In genomic region chr16:45392246-45392645, GRCm38 (mm10) we compare ENCODE assay signal across 23 mouse cellular contexts. TPM values are rescaled to one million over a fixed set of nuclear protein-coding genes. Genes with fewer than 3 reads are reported as not detected.
DNase-seq lines count a peak whose midpoint lies in the region; ATAC-seq and TF ChIP-seq lines count a peak whose summit lies in the region.
"Had no signal": no experiment of that assay in that cellular context is flagged by ENCODE, and none has a peak within 500 bp of the region (broad histone marks: within the 10 kb centered on the region; RNA-seq: fewer than 3 reads in every experiment).

No protein-coding gene starts in this region.

- TF ChIP-seq POLR2A in heart, adult 2 months (IDR thresholded peaks at IDR 0.05; ENCODE audit: insufficient read depth, low read depth, low read length) = no peak
- TF ChIP-seq POLR2A in CH12.LX (IDR thresholded peaks at IDR 0.05; ENCODE audit: low read depth, low read length) = no peak

- intact Hi-C loops in heart, adult 2 months (cut with DNase I) = no loop called here

- peaks cover 2% of the 10 kb centered on the region for H3K4me1 ChIP-seq in heart, adult 2 months (ENCODE audit: control insufficient read depth, insufficient read depth, low read length)
- H3K4me1 ChIP-seq in CH12.LX (ENCODE audit: control insufficient read depth in 1 of 2, insufficient read depth in 2 of 2) = peaks cover 12 to 47% of the 10 kb centered on the region in 2 experiments
- H3K4me1 ChIP-seq in intestine, embryonic 15.5 days (replicated peaks) = no peaks in the 10 kb centered on the region

- TF ChIP-seq CTCF in heart, adult 2 months (IDR thresholded peaks at IDR 0.05) = no peak
- no peak for TF ChIP-seq CTCF in CH12.LX (conservative IDR thresholded peaks at IDR 0.05 in 1 of 2, IDR thresholded peaks at IDR 0.05 in 1 of 2; ENCODE audit: low read depth in 2 of 2, low read length in 2 of 2)

- H3K9me3 ChIP-seq in CH12.LX (replicated peaks; ENCODE audit: low read length) = no peaks in the 10 kb centered on the region
- H3K9me3 ChIP-seq in intestine, embryonic 15.5 days = no peaks in the 10 kb centered on the region
- H3K9me3 ChIP-seq: G1E had no signal

- no peaks in the 10 kb centered on the region; the same call in 1 of the 2 replicates for H3K79me2 ChIP-seq in heart, adult 2 months (replicated peaks; ENCODE audit: control insufficient read depth, insufficient read depth, low read length)
- peaks cover 6% of the 10 kb centered on the region for H3K79me2 ChIP-seq in CH12.LX (replicated peaks; ENCODE audit: control insufficient read depth, extremely low read depth, insufficient read depth, poor library complexity, severe bottlenecking)

- no peak for DNase-seq in heart, adult 2 months
- no peak for DNase-seq in heart, adult 11 months
- DNase-seq in A20 (ENCODE audit: low read depth, low spot score) = peak; percentile 67
- peak; percentile 28 for DNase-seq in CH12.LX (ENCODE audit: extremely low read depth)
- no peak for DNase-seq in retina, postnatal 1 day
- DNase-seq: adrenal gland, adult 2 months; adrenal gland, adult 8-10 months; adrenal gland, postnatal 10 days; adrenal gland, postnatal 14 days; adrenal gland, postnatal 25 days; adrenal gland, postnatal 36 days; B cell, adult 2 months; cerebellum, adult 11 months; cerebellum, adult 11-12 months; cerebellum, adult 18-20 months; cerebellum, adult 2 months; cerebellum, adult 8-10 months had no signal

- no peak for TF ChIP-seq RAD21 in CH12.LX (IDR thresholded peaks at IDR 0.05; ENCODE audit: low read depth, low read length)

- H3K4me3 ChIP-seq in heart, adult 2 months = no peak overlapping the region
- H3K4me3 ChIP-seq in CH12.LX (replicated peaks in 1 of 3; ENCODE audit: low read depth in 2 of 3, low read length in 2 of 3, poor library complexity in 1 of 3) = peak overlapping the region in 2 of 3 experiments; percentile 45 to 55
- H3K4me3 ChIP-seq in intestine, embryonic 15.5 days (replicated peaks) = no peak overlapping the region

- WGBS in heart, adult 2 months = 75% methylated on average over 6 of the region's 6 CpGs
- 87% methylated on average over 6 of the region's 6 CpGs for WGBS in intestine, embryonic 15.5 days

- peak overlapping the region; percentile 2; the same call in 1 of the 2 replicates for H3K27ac ChIP-seq in heart, adult 2 months
- H3K27ac ChIP-seq in CH12.LX (ENCODE audit: insufficient read depth, low read depth) = no peak overlapping the region
- H3K27ac ChIP-seq in intestine, embryonic 15.5 days = no peak overlapping the region

- H3K9ac ChIP-seq in heart, adult 2 months (ENCODE audit: low read depth, low read length) = no peak overlapping the region
- peak overlapping the region; percentile 97 for H3K9ac ChIP-seq in CH12.LX (ENCODE audit: insufficient read depth, low read depth)
- no peak overlapping the region for H3K9ac ChIP-seq in intestine, embryonic 15.5 days

- in situ Hi-C loops in CH12.LX (cut with MboI; ENCODE audit: low pct_ligation_motif_present, low pct_unique_long_range_greater_than_20kb, low sequenced_read_pairs) = no loop called here

- dilution Hi-C loops in CH12.LX (cut with MboI; ENCODE audit: extremely low pct_ligation_motif_present, extremely low pct_unique_long_range_greater_than_20kb, low sequenced_read_pairs) = no loop called here

- H3K4me2 ChIP-seq in CH12.LX (ENCODE audit: insufficient read depth, low read depth, poor library complexity, severe bottlenecking) = peak overlapping the region; percentile 99
- H3K4me2 ChIP-seq in intestine, embryonic 15.5 days (replicated peaks) = no peak overlapping the region

- peaks cover 80% of the 10 kb centered on the region for H3K36me3 ChIP-seq in heart, adult 2 months (ENCODE audit: control insufficient read depth, insufficient read depth, low read length)
- peaks cover 18 to 27% of the 10 kb centered on the region in 2 experiments for H3K36me3 ChIP-seq in CH12.LX (replicated peaks in 1 of 2; ENCODE audit: control insufficient read depth in 1 of 2, insufficient read depth in 1 of 2, low read length in 1 of 2)
- H3K36me3 ChIP-seq in intestine, embryonic 15.5 days = no peaks in the 10 kb centered on the region
- H3K36me3 ChIP-seq: G1E had no signal

- TF ChIP-seq EP300 in heart, adult 2 months (IDR thresholded peaks at IDR 0.05; ENCODE audit: insufficient read depth, low read depth, low read length) = no peak
- peak; percentile 12; the same call in 1 of the 2 replicates for TF ChIP-seq EP300 in CH12.LX (IDR thresholded peaks at IDR 0.05; ENCODE audit: low read length)

- ATAC-seq in intestine, embryonic 15.5 days = no peak
- ATAC-seq: activated CD4-positive, CD25-positive, alpha-beta regulatory T cell, adult 4 months; CD4-positive, CD25-positive, alpha-beta regulatory T cell, adult 4 months; Patski had no signal

- no peaks in the 10 kb centered on the region for H3K27me3 ChIP-seq in heart, adult 2 months (ENCODE audit: control insufficient read depth, insufficient read depth, low read length)
- H3K27me3 ChIP-seq in CH12.LX (replicated peaks) = no peaks in the 10 kb centered on the region
- no peaks in the 10 kb centered on the region for H3K27me3 ChIP-seq in intestine, embryonic 15.5 days (replicated peaks)
- H3K27me3 ChIP-seq: Patski had no signal

TF ChIP-seq in CH12.LX, 34 proteins besides CTCF, POLR2A, EP300 and RAD21:
- TF ChIP-seq USF1 (IDR thresholded peaks at IDR 0.05; ENCODE audit: low read depth, low read length) = no peak
- no peak for TF ChIP-seq RCOR1 (conservative IDR thresholded peaks at IDR 0.05; ENCODE audit: low read depth, low read length)
- no peak for TF ChIP-seq UBTF (IDR thresholded peaks at IDR 0.05; ENCODE audit: low read depth, low read length)
- no peak for TF ChIP-seq CHD2 (IDR thresholded peaks at IDR 0.05; ENCODE audit: low read length)
- no peak for TF ChIP-seq GABPA (IDR thresholded peaks at IDR 0.05; ENCODE audit: insufficient replicate concordance, low read depth, low read length)
- peak; percentile 74 for TF ChIP-seq BHLHE40 (IDR thresholded peaks at IDR 0.05; ENCODE audit: low read depth, low read length)
- TF ChIP-seq ELF1 (IDR thresholded peaks at IDR 0.05; ENCODE audit: low read depth, low read length) = no peak
- TF ChIP-seq ZC3H11A (IDR thresholded peaks at IDR 0.05; ENCODE audit: low read depth, low read length) = no peak
- no peak for TF ChIP-seq MAZ (IDR thresholded peaks at IDR 0.05; ENCODE audit: low read depth, low read length)
- no peak for TF ChIP-seq NELFE (IDR thresholded peaks at IDR 0.05; ENCODE audit: low read depth, low read length)
- no peak for TF ChIP-seq SIN3A (IDR thresholded peaks at IDR 0.05; ENCODE audit: low read length)
- no peak for TF ChIP-seq JUND (conservative IDR thresholded peaks at IDR 0.05; ENCODE audit: low read depth, low read length)
- TF ChIP-seq HCFC1 (IDR thresholded peaks at IDR 0.05; ENCODE audit: low read depth, low read length) = no peak
- TF ChIP-seq MEF2A (IDR thresholded peaks at IDR 0.05; ENCODE audit: borderline replicate concordance, low read depth, low read length) = peak; percentile 46; the same call in 1 of the 2 replicates
- TF ChIP-seq PAX5 (IDR thresholded peaks at IDR 0.05; ENCODE audit: low read length) = no peak
- TF ChIP-seq SMC3 (IDR thresholded peaks at IDR 0.05; ENCODE audit: low read depth, low read length) = no peak
- no peak; the same call in 1 of the 2 replicates for TF ChIP-seq ETS1 (conservative IDR thresholded peaks at IDR 0.05; ENCODE audit: low read depth, low read length)
- TF ChIP-seq MAX (IDR thresholded peaks at IDR 0.05; ENCODE audit: low read length) = no peak
- 0 out of 2 replicates have a peak, but pooled peaks have one; percentile 21 for TF ChIP-seq TBP (conservative IDR thresholded peaks at IDR 0.05; ENCODE audit: low read depth, low read length)
- peak; percentile 28; the same call in 1 of the 2 replicates for TF ChIP-seq IRF4 (IDR thresholded peaks at IDR 0.05; ENCODE audit: low read depth, low read length)
- no peak for TF ChIP-seq NRF1 (IDR thresholded peaks at IDR 0.05; ENCODE audit: low read depth, low read length)
- TF ChIP-seq POLR2AphosphoS2 (IDR thresholded peaks at IDR 0.05; ENCODE audit: low read depth, low read length) = no peak
- TF ChIP-seq JUN (IDR thresholded peaks at IDR 0.05; ENCODE audit: insufficient read depth, low read depth, low read length) = peak; percentile 6; the same call in 1 of the 2 replicates
- no peak for TF ChIP-seq ZNF384 (IDR thresholded peaks at IDR 0.05; ENCODE audit: low read depth, low read length)
- TF ChIP-seq CHD1 (IDR thresholded peaks at IDR 0.05; ENCODE audit: low read depth, low read length) = no peak
- no peak for TF ChIP-seq E2F4 (IDR thresholded peaks at IDR 0.05; ENCODE audit: insufficient replicate concordance, low read depth, low read length)
- no peak for TF ChIP-seq ZMIZ1 (IDR thresholded peaks at IDR 0.05; ENCODE audit: low read depth, low read length)
- TF ChIP-seq MAFK (IDR thresholded peaks at IDR 0.05; ENCODE audit: insufficient replicate concordance, low read length) = no peak
- no peak for TF ChIP-seq USF2 (conservative IDR thresholded peaks at IDR 0.05; ENCODE audit: low read depth, low read length)
- no peak for TF ChIP-seq MYC (IDR thresholded peaks at IDR 0.05; ENCODE audit: low read depth, low read length)
- no peak for TF ChIP-seq KAT2A (IDR thresholded peaks at IDR 0.05; ENCODE audit: insufficient replicate concordance, low read length)
- no peak for TF ChIP-seq MXI1 (IDR thresholded peaks at IDR 0.05; ENCODE audit: low read depth, low read length)
- TF ChIP-seq TCF12 (IDR thresholded peaks at IDR 0.05; ENCODE audit: low read depth, low read length) = no peak

RNA-seq across cellular contexts. Expression of gene Cd200, which starts 16.6 kb away (rescaled TPM):
- 10 to 100 TPM; 63.6 to 69.3 TPM for total RNA-seq in heart, adult 2 months (2021)
- polyA plus RNA-seq in heart, adult 2 months (2012; rRNA removed) = 90.0 and 99.3 TPM in 2 replicates
- total RNA-seq in CH12.LX (2012; rRNA removed) (63.0 and 77.5 TPM in 2 replicates), CH12.LX (2014; rRNA removed) (13.7 and 15.1 TPM in 2 replicates)
- 15.3 and 17.0 TPM in 2 replicates for polyA plus RNA-seq in CH12.LX (2012; ENCODE audit: insufficient read length, low read depth)
- polyA plus RNA-seq in intestine, embryonic 15.5 days (2015; fragmentation: Nextera tagmentation; extraction: Ambion mirVana) = 36.5 and 37.4 TPM in 2 replicates
- total RNA-seq: G1E, MEL had no signal
- polyA plus RNA-seq: G1E had no signal

Comparison
In these comparisons a context has a peak if more than half of its experiments do, and no peak if none do; other contexts are left out.
1. DNase-seq: peak in A20 (single experiment) and CH12.LX (single experiment); none in heart, adult 2 months (0 of 2), heart, adult 11 months (single experiment) and retina, postnatal 1 day (single experiment).
2. H3K4me3 ChIP-seq: peak in CH12.LX (2 of 3); none in heart, adult 2 months (single experiment) and intestine, embryonic 15.5 days (single experiment).